Mouse (Mus musculus): ENCODE data around the gene Nit2. TPM values are rescaled to one million over a fixed set of nuclear protein-coding genes. Genes with fewer than 3 reads are reported as not detected.

Nit2 gene
- total and polyA plus RNA-seq, 3 experiments, result 59.4 to 93.3 (median 71.8) TPM

DNA sequence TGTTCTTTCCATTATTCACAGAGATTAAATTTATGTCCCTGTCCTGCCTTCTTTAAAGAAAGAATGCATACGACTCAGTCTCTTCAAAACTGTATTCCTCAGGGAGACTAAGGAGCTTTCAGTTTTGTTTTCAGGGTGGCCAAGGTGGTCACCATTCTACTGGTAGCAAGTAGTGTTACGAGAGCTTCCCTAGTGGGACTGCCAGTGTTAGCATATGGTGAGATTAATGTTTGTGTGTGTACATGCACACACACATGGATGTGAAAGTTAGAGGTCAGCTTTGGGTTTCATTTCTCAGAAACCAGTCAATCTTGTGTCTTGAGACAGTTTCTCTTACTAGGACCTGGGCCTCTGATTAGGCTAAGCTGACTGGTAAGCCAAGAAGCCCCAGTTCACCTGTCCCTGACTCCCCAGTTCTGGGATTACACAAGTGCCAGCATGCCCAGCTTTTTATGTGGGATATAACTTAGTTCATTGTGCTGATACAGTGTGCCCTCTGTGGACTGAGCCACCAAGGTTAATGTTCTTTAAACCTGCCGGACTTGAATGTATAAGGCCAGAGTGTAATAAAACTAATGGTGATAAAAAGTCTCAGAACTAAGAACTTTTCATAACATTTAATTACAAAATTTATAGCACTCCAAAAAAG is 36.3 kb downstream of the Nit2 start (continued):
- no peak for TF ChIP-seq RAD21 (IDR thresholded peaks at IDR 0.05; ENCODE audit: low read depth, low read length)
- no peak for TF ChIP-seq SMC3 (IDR thresholded peaks at IDR 0.05; ENCODE audit: low read depth, low read length)
- no peak for TF ChIP-seq TBP (conservative IDR thresholded peaks at IDR 0.05; ENCODE audit: low read depth, low read length)
- 0 out of 2 replicates have a peak, but pooled peaks have one; percentile 21 for TF ChIP-seq MEF2A (IDR thresholded peaks at IDR 0.05; ENCODE audit: borderline replicate concordance, low read depth, low read length)
- TF ChIP-seq MAZ (IDR thresholded peaks at IDR 0.05; ENCODE audit: low read depth, low read length), result no peak
- TF ChIP-seq CHD1 (IDR thresholded peaks at IDR 0.05; ENCODE audit: low read depth, low read length), result no peak
- TF ChIP-seq HCFC1 (IDR thresholded peaks at IDR 0.05; ENCODE audit: low read depth, low read length), result no peak

DNA sequence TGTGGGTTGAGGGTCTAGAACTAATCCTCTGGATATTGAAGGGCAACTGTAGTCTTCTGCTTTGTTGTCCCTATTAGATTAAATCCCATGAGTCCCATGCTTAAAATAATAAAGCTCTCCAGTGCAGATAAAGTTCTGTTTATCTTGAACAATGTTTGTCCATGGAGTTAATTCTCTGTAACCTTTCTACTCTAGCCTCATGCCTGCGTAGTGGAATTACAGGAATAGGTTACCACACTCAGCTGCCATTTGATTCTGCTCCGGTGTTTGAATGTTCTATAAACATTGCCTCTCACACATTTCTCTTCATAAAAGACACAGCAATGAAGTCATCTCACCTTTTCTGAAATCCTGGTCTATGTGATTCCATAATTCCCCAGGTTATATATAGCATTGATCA is 39.3 kb downstream of the Nit2 start:
- Histone ChIP-seq H3K4me1 (ENCODE audit: control insufficient read depth in 1 of 2, insufficient read depth in 2 of 2) (peaks cover 20 to 86% of the 10 kb centered on the region in 2 experiments; a peak in 3 of 4 replicates), H3K4me3 (replicated peaks in 1 of 3; ENCODE audit: low read depth in 2 of 3, low read length in 2 of 3, poor library complexity in 1 of 3) (no peak overlapping the region), H3K27ac (ENCODE audit: insufficient read depth, low read depth) (no peak overlapping the region), H3K9me3 (replicated peaks; ENCODE audit: low read length) (no peaks in the 10 kb centered on the region), H3K4me2 (ENCODE audit: insufficient read depth, low read depth, poor library complexity, severe bottlenecking) (no peak overlapping the region), H3K27me3 (replicated peaks) (no peaks in the 10 kb centered on the region), H3K36me3 (replicated peaks in 1 of 2; ENCODE audit: control insufficient read depth in 1 of 2, insufficient read depth in 1 of 2, low read length in 1 of 2) (peaks cover 4 to 59% of the 10 kb centered on the region in 2 experiments), H3K9ac (ENCODE audit: insufficient read depth, low read depth) (0 out of 2 replicates have a peak overlapping the region, but pooled peaks have one; percentile 14), H3K79me2 (replicated peaks; ENCODE audit: control insufficient read depth, extremely low read depth, insufficient read depth, poor library complexity, severe bottlenecking) (peaks cover 81% of the 10 kb centered on the region)
- dilution Hi-C loops (cut with MboI; ENCODE audit: extremely low pct_ligation_motif_present, extremely low pct_unique_long_range_greater_than_20kb, low sequenced_read_pairs) (no loop called here), in situ Hi-C loops (cut with MboI; ENCODE audit: low pct_ligation_motif_present, low pct_unique_long_range_greater_than_20kb, low sequenced_read_pairs) (no loop called here)
- DNase-seq (ENCODE audit: extremely low read depth), result no peak
- no peak for TF ChIP-seq USF1 (IDR thresholded peaks at IDR 0.05; ENCODE audit: low read depth, low read length)
- TF ChIP-seq USF2 (conservative IDR thresholded peaks at IDR 0.05; ENCODE audit: low read depth, low read length), result no peak
- no peak for TF ChIP-seq MYC (IDR thresholded peaks at IDR 0.05; ENCODE audit: low read depth, low read length)
- TF ChIP-seq NRF1 (IDR thresholded peaks at IDR 0.05; ENCODE audit: low read depth, low read length), result no peak
- TF ChIP-seq CHD1 (IDR thresholded peaks at IDR 0.05; ENCODE audit: low read depth, low read length), result no peak
- no peak for TF ChIP-seq UBTF (IDR thresholded peaks at IDR 0.05; ENCODE audit: low read depth, low read length)
- no peak for TF ChIP-seq BHLHE40 (IDR thresholded peaks at IDR 0.05; ENCODE audit: low read depth, low read length)
- no peak for TF ChIP-seq ZMIZ1 (IDR thresholded peaks at IDR 0.05; ENCODE audit: low read depth, low read length)
- TF ChIP-seq POLR2A (IDR thresholded peaks at IDR 0.05; ENCODE audit: low read depth, low read length), result no peak
- no peak for TF ChIP-seq MXI1 (IDR thresholded peaks at IDR 0.05; ENCODE audit: low read depth, low read length)
- no peak for TF ChIP-seq MAZ (IDR thresholded peaks at IDR 0.05; ENCODE audit: low read depth, low read length)
- TF ChIP-seq RAD21 (IDR thresholded peaks at IDR 0.05; ENCODE audit: low read depth, low read length), result no peak
- TF ChIP-seq CTCF (conservative IDR thresholded peaks at IDR 0.05 in 1 of 2, IDR thresholded peaks at IDR 0.05 in 1 of 2; ENCODE audit: low read depth in 2 of 2, low read length in 2 of 2), result no peak
- TF ChIP-seq ETS1 (conservative IDR thresholded peaks at IDR 0.05; ENCODE audit: low read depth, low read length), result no peak
- no peak for TF ChIP-seq IRF4 (IDR thresholded peaks at IDR 0.05; ENCODE audit: low read depth, low read length)

Measured in CH12.LX (cell line).